Mouse (Mus musculus): Measurements from ENCODE around the gene Fam89b. TPM values are rescaled to one million over a fixed set of nuclear protein-coding genes. Genes with fewer than 3 reads are reported as not detected.
A peak's percentile ranks its signal among the peaks of the same experiment; 100 is the strongest.
"Not testable (repeated sequence)": the region's sequence is repeated elsewhere in the genome, so short reads cannot be mapped to it uniquely, and the experiment has no call there.

Gene Fam89b
- polyA plus RNA-seq, 1 experiment from 2014 or later: 73.0 TPM

DNA sequence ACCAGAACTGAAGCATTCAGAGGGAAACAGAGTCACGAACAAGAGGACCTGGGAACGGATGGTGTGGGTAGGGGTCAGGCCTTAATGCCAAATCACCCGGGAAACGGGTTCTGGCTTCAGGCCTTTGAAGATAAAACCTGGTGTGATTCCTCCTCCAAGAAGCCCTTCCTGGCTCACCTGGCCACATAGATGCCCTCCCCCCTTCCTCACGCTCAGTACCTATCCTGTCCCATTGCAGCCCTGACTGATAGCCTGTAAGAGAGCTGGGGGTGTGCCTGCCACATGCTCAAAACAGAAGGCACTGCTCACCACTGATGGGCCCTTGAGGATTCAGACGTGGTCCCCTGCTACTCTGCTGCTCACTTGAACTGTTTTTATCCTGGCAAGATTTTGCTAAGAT is 35.7 kb downstream of the Fam89b start:
- ATAC-seq: no peak
- in situ Hi-C loops (cut with MboI; ENCODE audit: low pct_unique_long_range_greater_than_20kb): no loop called here
- no peak for TF ChIP-seq CTCF (IDR thresholded peaks at IDR 0.05)
- no peak for DNase-seq (ENCODE audit: low read depth, low spot score)
- ChIA-PET CTCF (interaction anchor here (1.0 kb wide), 1 partner anchor 32 kb away, joined by 3 read pairs; the partner anchor contains the start of gene Ehbp1l1), POLR2A (interaction anchor here (0.9 kb wide), 1 partner anchor 31 kb away, joined by 3 read pairs; no protein-coding TSS in a partner anchor)
- no peaks in the 10 kb centered on the region for H3K27me3 ChIP-seq

DNA sequence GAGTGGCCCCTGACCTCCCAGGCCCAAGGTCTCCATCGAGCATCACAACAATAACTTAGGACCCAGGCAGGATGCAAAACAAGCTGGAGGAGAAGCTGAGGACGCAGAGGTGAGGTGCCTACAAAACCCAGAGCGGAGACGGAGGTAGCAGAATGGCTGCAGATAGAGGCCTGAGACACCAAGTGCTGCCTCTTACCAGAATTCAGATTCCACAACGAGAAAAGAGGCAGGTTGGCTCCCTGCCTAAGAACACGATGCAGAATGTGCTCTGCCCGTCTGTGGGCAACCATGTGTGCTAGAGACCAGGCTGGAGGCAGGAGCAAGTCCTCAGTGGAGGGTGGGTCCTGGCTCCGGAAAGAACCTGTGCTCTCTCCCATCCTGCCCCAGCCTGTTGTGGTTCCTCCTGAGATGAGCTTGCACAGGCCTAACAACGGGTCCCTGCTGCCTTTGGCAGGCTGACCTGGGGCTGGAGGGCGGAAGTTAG is 36.5 kb downstream of the Fam89b start:
- ATAC-seq (no peak), DNase-seq (ENCODE audit: low read depth, low spot score) (no peak)
- POLR2A ChIA-PET: interaction anchor here (0.9 kb wide), 1 partner anchor 32 kb away, joined by 3 read pairs; no protein-coding TSS in a partner anchor
- no peak for TF ChIP-seq CTCF (IDR thresholded peaks at IDR 0.05)
- no peaks in the 10 kb centered on the region for H3K27me3 ChIP-seq
- in situ Hi-C loops (cut with MboI; ENCODE audit: low pct_unique_long_range_greater_than_20kb): no loop called here
- CTCF ChIA-PET: interaction anchor here (0.5 to 1.0 kb wide), 2 partner anchors 33 to 169 kb away, joined by 3 read pairs; partner anchors contain the start of gene Ehbp1l1

DNA sequence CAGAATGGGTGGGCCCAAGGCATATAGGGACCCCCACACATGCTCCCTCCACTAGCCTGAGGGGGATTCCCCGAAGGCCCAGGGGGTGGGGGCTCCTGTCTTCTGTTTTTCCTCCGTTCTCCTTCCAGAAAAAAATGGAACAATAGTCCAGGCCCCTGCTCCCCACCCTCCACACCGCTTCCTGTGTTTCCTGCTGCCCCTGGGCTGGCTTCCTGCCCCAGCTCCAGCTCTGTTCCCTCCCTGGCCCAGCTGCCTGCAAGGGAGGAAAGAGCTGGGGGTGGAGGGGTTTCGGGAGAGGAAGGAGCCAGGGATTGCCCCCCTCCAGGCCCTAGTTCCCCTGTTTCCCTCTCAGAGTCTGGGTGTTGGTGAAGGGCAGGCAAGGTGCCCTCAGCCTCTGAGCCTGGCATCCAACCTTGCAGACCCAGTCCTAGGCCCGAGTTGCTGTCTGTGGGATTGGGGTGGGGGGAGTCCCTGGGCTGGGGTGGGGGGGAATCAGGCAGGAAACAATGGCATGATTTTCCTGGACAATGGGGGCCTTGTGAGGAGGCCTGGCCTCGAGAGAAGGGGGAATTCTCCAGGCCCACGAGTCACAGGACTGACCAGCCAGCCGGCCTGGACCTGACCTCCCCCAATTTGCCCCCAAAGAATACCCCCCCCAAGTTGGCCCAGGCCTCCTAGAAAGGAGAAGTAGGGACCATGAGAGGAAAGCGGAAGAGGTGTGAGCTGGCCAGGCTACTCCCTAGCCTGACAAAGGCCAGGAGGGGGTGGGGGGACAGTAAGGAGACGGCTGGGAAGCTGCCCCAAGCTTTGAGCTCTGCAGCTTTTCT is 37.2 kb downstream of the Fam89b start:
- DNase-seq (ENCODE audit: low read depth, low spot score) (no peak), ATAC-seq (no peak)
- TF ChIP-seq CTCF (IDR thresholded peaks at IDR 0.05): no peak
- in situ Hi-C loops (cut with MboI; ENCODE audit: low pct_unique_long_range_greater_than_20kb): no loop called here
- H3K27me3 ChIP-seq: no peaks in the 10 kb centered on the region
- ChIA-PET POLR2A (interaction anchor here (0.6 kb wide), 2 partner anchors 79 to 94 kb away, joined by 3 read pairs; partner anchors contain the start of gene Scyl1), CTCF (interaction anchor here (0.5 to 1.0 kb wide), 2 partner anchors 34 to 168 kb away, joined by 3 read pairs; partner anchors contain the start of gene Ehbp1l1)

DNA sequence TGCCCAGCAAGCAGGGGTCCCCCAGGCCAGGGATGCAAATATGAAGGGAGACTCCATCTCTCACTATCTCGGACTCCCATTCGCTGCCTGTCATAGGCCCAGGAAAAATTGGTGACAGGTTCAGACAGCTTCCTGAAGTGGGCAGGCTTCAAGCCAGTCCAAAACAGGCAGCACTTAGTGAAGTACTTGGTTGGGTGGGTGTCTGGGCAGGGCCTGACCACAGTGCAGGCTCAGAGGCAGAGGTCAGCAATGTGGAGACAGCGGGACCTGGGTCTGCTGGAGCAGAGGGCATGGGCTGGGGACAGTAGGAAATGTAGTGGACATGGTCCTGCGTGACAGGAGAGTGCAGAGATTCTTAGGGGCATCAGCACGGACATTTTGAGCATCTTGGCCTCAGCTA is 37.9 kb downstream of the Fam89b start:
- DNase-seq (ENCODE audit: low read depth, low spot score): no peak
- POLR2A ChIA-PET: interaction anchor here (0.6 to 2.5 kb wide), 5 partner anchors 9 to 157 kb away, joined by 3 to 6 read pairs (median 3); partner anchors contain the start of gene Ehbp1l1
- no peak for ATAC-seq
- TF ChIP-seq CTCF (IDR thresholded peaks at IDR 0.05): no peak
- H3K27me3 ChIP-seq: no peaks in the 10 kb centered on the region
- CTCF ChIA-PET: interaction anchor here (1.1 to 2.5 kb wide), 5 partner anchors 8 to 95 kb away, joined by 3 to 10 read pairs (median 6); no protein-coding TSS in a partner anchor
- in situ Hi-C loops (cut with MboI; ENCODE audit: low pct_unique_long_range_greater_than_20kb): no loop called here

DNA sequence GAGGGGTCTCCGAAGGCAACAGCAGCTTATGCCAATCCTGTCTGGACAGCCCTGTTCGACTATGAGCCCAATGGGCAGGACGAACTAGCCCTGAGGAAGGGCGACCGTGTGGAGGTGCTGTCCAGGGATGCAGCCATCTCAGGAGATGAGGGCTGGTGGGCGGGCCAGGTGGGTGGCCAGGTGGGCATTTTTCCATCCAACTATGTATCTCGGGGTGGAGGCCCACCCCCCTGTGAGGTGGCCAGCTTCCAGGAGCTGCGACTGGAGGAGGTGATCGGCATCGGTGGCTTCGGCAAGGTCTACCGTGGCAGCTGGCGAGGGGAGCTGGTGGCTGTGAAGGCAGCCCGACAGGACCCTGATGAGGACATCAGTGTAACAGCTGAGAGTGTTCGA is 39.1 kb downstream of the Fam89b start:
- no peaks in the 10 kb centered on the region for H3K27me3 ChIP-seq
- in situ Hi-C loops (cut with MboI; ENCODE audit: low pct_unique_long_range_greater_than_20kb): no loop called here
- ATAC-seq: no peak
- ChIA-PET POLR2A (interaction anchor here (1.4 to 2.5 kb wide), 4 partner anchors 10 to 158 kb away, joined by 3 to 6 read pairs (median 4); no protein-coding TSS in a partner anchor), CTCF (interaction anchor here (1.1 to 2.5 kb wide), 5 partner anchors 10 to 97 kb away, joined by 3 to 10 read pairs (median 6); no protein-coding TSS in a partner anchor)
- DNase-seq (ENCODE audit: low read depth, low spot score): no peak
- no peak for TF ChIP-seq CTCF (IDR thresholded peaks at IDR 0.05)

DNA sequence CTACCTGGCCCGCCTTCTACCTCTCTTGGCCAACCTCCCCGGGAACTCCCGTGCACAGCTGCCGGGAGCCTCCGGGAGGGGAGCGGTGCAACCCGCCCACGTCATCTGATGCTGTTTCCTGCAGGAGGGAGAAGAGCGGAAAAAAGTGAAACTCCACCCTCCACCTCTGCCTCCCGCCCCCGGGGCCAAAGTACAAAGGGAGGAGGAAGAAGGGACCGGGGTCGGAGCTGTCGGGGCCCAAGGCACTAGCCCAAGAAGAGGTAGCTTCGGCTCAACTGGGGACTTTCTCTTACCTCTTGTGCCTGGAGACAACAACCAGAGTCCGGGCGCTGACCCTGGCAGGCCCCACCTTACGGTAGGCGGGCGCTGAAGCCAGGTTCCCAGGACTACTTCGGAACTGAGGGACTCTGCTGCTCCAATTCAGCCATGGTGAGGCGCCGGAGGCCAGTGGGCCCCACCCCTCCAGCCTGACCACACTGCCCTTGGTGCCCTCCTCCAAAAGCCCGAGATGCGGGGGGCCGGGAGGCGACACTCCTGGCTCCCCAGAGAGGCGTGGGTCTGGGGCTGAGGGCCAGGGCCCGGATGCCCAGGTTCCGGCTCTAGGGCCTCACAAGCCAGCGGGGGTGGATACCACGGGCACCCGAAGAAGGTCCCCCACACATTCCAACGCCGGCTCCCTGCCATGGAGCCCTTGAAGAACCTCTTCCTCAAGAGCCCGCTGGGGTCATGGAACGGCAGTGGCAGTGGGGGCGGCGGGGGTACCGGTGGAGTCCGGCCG is 39.7 kb downstream of the Fam89b start:
- peak; percentile 42 for DNase-seq (ENCODE audit: low read depth, low spot score)
- ChIA-PET POLR2A (interaction anchor here (0.7 to 2.5 kb wide), 9 partner anchors 8 to 498 kb away, joined by 3 to 6 read pairs (median 3); partner anchors contain the start of gene Sipa1), CTCF (interaction anchor here (1.6 to 2.5 kb wide), 5 partner anchors 21 to 122 kb away, joined by 6 to 10 read pairs (median 6); partner anchors contain the start of gene Ap5b1)
- TF ChIP-seq CTCF (IDR thresholded peaks at IDR 0.05): no peak
- ATAC-seq: peak; percentile 44
- no peaks in the 10 kb centered on the region for H3K27me3 ChIP-seq
- in situ Hi-C loops (cut with MboI; ENCODE audit: low pct_unique_long_range_greater_than_20kb): no loop called here

DNA sequence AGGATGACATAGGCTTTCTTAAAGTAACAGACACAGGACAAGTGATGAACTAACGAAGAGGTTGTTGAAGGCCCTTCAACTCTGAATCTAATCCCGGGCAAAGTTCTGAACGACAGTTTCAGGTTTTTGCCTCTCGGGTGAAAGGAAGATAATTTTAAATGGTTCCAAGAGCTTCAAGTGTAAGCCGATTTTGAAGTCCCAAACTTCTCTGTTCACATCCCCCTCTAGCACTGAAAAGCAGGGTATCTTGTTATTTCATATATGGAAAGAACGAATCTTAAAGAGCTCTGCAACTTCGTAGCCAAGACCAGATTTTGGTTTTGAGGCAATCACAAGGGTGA is 40.4 kb downstream of the Fam89b start:
- POLR2A ChIA-PET: interaction anchor here (0.7 to 1.8 kb wide), 11 partner anchors 9 to 498 kb away, joined by 3 to 5 read pairs (median 3); partner anchors contain the start of genes Rela and Sipa1
- DNase-seq (ENCODE audit: low read depth, low spot score) (peak; percentile 12), ATAC-seq (no peak)
- in situ Hi-C loops (cut with MboI; ENCODE audit: low pct_unique_long_range_greater_than_20kb): no loop called here
- CTCF ChIA-PET: interaction anchor here (0.9 to 2.5 kb wide), 4 partner anchors 22 to 121 kb away, joined by 3 to 10 read pairs (median 6); partner anchors contain the start of gene Ap5b1
- TF ChIP-seq CTCF (IDR thresholded peaks at IDR 0.05): no peak
- H3K27me3 ChIP-seq: no peaks in the 10 kb centered on the region

DNA sequence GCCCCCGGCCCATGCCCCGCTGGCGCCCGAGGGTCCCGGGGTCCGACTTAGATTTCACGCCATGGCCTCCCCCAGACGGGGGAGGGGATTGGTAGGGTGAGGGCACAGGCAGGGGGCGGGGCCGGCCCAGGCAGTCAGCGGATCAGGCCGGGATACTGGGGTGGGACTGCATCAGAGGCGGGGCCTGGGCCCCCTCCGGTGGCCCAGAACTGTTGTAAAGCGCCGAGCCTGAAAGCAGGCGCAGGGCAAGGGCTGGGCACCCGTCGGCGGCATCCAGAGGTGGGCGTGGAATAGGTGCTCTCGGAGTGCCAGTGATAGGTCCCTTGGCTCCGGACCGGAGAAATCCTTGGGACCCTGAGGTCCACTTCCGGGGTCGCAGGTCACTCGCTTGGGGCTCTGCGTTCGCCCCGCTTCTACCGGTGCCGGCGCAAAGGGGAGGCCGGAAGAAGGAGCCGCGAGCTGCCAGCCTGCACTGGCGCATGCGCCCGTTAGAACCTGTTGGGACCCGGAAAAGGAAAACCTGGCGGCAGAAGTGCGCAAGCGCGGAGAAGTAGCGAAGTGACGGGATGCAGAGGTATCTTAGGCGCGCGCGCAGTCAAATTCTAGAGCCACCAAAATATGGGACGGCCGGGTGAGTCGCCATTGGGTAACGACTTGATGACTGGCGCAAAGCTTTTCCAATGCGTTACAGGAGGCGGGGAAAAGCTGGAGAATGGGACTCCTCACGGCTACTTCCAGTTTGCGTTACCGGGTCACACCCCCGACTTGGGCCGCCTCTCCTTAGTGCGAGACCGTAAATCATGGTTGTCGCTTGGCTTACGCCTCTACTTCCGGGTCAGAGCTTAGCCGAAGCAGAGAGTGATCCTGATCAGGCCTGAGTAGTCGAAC is 41.0 kb downstream of the Fam89b start, which contains the start of the genes Map3k11 and Pcnx3:
Gene Map3k11 (plus strand): TSS at position 543 of the 888 bp plus-strand sequence.
Gene Pcnx3 (minus strand): TSS at position 709 of the 888 bp plus-strand sequence.
- ATAC-seq (peak; percentile 54), DNase-seq (ENCODE audit: low read depth, low spot score) (peak; percentile 97)
- ChIA-PET POLR2A (interaction anchor here (0.7 to 1.3 kb wide), 5 partner anchors 16 to 499 kb away, joined by 3 read pairs; partner anchors contain the start of gene Rela), CTCF (interaction anchor here (0.9 to 1.8 kb wide), 3 partner anchors 61 to 120 kb away, joined by 3 to 6 read pairs (median 6); partner anchors contain the start of gene Ap5b1)
- H3K27me3 ChIP-seq: no peaks in the 10 kb centered on the region
- no peak for TF ChIP-seq CTCF (IDR thresholded peaks at IDR 0.05)
- in situ Hi-C loops (cut with MboI; ENCODE audit: low pct_unique_long_range_greater_than_20kb): no loop called here

DNA sequence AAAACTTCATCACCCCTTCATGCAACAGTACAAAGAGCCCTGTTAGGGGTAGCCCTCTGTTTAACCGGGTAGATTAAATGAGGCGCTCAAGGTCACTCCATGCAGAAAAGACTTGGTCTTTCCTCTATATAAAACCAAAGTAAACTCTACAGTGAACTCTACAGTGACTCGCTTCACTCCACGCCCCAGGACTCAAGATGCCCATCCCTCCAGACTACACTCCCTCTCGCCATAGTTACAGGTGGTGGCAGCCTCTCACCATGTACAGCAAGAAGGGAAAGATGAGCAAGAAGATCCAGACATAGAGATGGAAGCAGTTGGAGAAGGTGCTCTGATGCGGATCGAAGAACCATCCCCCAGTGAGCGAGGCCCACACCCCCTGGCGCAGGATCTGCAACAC is 41.7 kb downstream of the Fam89b start:
- no peaks in the 10 kb centered on the region for H3K27me3 ChIP-seq
- TF ChIP-seq CTCF (IDR thresholded peaks at IDR 0.05): no peak
- ATAC-seq: no peak
- ChIA-PET CTCF (no interaction called here), POLR2A (no interaction called here)
- DNase-seq (ENCODE audit: low read depth, low spot score): no peak
- in situ Hi-C loops (cut with MboI; ENCODE audit: low pct_unique_long_range_greater_than_20kb): no loop called here

DNA sequence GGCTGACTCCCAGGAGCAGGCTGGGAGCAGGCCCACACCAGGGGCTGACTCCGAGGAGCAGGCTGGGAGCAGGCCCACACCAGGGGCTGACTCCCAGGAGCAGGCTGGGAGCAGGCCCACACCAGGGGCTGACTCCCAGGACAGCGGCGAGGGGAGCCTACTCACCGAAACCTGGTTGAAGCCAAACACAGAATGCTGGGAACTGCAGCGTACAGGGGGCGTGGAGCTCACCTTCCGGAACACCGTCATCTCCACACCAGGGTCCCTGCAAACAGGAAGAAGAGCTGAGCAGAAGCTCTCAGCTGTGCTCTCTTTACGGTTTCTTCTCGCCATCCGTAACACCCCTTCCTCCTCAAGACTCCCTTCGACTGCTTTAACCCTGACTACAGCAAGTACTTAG is 42.5 kb downstream of the Fam89b start:
- in situ Hi-C loops (cut with MboI; ENCODE audit: low pct_unique_long_range_greater_than_20kb); H3K27me3 ChIP-seq; POLR2A ChIA-PET; ATAC-seq; DNase-seq (ENCODE audit: low read depth, low spot score): not testable (repeated sequence)
- CTCF ChIA-PET: interaction anchor here (0.7 kb wide), 2 partner anchors 8 to 16 kb away, joined by 3 read pairs; no protein-coding TSS in a partner anchor

Data from Patski (cell line).